Mouse (Mus musculus): Measurements from ENCODE around the gene Nfe2. TPM values are rescaled to one million over a fixed set of nuclear protein-coding genes. Genes with fewer than 3 reads are reported as not detected.
A peak's percentile ranks its signal among the peaks of the same experiment; 100 is the strongest.
"Not testable (repeated sequence)": the region's sequence is repeated elsewhere in the genome, so short reads cannot be mapped to it uniquely, and the experiment has no call there.

Gene Nfe2
- polyA plus RNA-seq, 1 experiment from 2014 or later = 3.4 TPM

DNA sequence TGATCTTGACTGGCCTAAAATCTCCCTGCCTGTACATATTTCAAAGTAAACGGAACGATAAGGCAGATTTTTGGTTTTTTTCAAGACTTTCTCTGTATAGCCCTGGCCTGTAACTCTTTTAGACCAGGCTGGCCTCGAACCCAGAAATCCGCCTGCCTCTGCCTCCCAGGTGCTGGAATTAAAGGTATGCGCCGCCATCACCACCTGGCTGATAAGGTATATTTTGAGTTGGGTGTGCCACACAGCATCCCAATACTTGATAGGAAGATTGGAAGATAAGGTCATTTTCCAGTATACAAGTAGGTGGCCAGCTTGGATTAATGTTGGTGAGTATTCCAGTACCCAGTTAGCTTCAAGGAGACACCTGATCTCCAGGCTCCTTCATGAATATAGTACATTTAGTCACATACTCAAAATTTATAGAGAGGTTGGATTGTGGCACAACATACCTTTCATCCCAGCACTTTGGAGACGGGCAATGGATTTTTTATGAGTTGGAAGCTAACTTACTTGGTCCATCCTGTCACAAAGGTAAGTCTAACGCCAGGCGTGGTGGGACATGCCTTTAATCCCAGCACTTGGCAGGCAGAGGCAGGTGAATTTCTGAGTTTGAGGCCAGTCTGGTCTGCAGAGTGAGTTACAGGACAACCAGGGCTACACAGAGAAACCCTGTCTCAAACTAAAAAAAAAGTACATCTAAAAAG lies 11.0 kb downstream of the Nfe2 start:
- H3K4me3 ChIP-seq (replicated peaks) = no peak overlapping the region
- WGBS = 92% methylated on average over 9 of the region's 9 CpGs
- H3K27me3 ChIP-seq = no peaks in the 10 kb centered on the region
- H3K9me3 ChIP-seq = no peaks in the 10 kb centered on the region
- H3K4me2 ChIP-seq = no peak overlapping the region
- ATAC-seq (ENCODE audit: low FRiP score) = no peak
- H3K36me3 ChIP-seq (replicated peaks) = peaks cover 63% of the 10 kb centered on the region
- H3K4me1 ChIP-seq = peaks cover 32% of the 10 kb centered on the region
- no peak overlapping the region for H3K27ac ChIP-seq
- no peak overlapping the region for H3K9ac ChIP-seq

DNA sequence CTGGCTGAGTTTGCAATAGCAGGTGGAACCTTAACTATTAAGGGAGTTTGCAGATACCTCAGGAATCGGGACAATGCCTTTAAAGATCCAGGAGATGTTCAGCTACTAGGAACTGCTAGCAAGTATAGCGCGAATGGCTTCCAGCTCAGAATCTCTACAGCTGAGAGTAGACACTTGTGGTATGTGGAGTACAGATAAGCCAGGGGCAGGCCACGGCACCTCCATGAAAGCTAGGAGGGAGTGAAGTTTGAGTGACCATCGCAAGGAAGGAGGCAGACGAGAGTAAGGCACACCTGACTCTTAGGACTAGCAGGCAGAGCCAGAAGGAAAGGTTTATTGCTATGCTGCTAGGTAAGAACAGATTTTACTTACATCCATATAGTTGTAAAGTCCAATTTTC lies 12.6 kb downstream of the Nfe2 start:
- no peak overlapping the region for H3K27ac ChIP-seq
- no peaks in the 10 kb centered on the region for H3K27me3 ChIP-seq
- H3K36me3 ChIP-seq (replicated peaks) = peaks cover 73% of the 10 kb centered on the region
- H3K9ac ChIP-seq = 0 out of 2 replicates have a peak overlapping the region, but pooled peaks have one; percentile 1
- H3K4me2 ChIP-seq = no peak overlapping the region
- H3K4me1 ChIP-seq = peaks cover 39% of the 10 kb centered on the region
- H3K9me3 ChIP-seq = no peaks in the 10 kb centered on the region
- WGBS = 80% methylated on average over 6 of the region's 6 CpGs
- H3K4me3 ChIP-seq (replicated peaks) = no peak overlapping the region
- ATAC-seq (ENCODE audit: low FRiP score) = no peak

DNA sequence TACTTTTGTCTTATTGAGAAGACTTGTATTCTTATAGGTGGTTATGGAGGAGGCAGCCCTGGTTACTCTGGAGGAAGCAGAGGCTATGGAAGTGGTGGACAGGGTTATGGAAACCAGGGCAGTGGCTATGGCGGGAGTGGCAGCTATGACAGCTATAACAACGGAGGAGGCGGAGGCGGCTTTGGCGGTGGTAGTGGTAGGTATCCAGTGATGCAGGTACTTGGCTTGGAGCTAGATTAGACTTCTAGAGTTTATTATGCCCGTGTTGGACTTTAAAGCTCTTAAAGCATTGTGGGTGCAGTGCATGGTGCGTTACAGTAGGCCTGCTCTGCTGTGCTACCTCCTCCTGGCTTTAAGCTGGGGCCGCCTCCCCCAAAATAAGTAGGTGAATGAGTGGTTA lies 15.3 kb downstream of the Nfe2 start:
- H3K9me3 ChIP-seq = no peaks in the 10 kb centered on the region
- peak overlapping the region; percentile 78 for H3K9ac ChIP-seq
- no peak for ATAC-seq (ENCODE audit: low FRiP score)
- 0 out of 2 replicates have a peak overlapping the region, but pooled peaks have one; percentile 31 for H3K27ac ChIP-seq
- H3K4me2 ChIP-seq = peak overlapping the region; percentile 92
- peak overlapping the region; percentile 62 for H3K4me3 ChIP-seq (replicated peaks)
- H3K36me3 ChIP-seq (replicated peaks) = peaks cover 57% of the 10 kb centered on the region
- WGBS = 80% methylated on average over 8 of the region's 8 CpGs
- H3K4me1 ChIP-seq = peaks cover 43% of the 10 kb centered on the region
- H3K27me3 ChIP-seq = no peaks in the 10 kb centered on the region

GRCm38 (mm10) chr15:103241071-103242018 lies 16.9 kb downstream of the Nfe2 start:
- WGBS = 11% methylated on average over 12 of the region's 12 CpGs
- H3K9me3 ChIP-seq; H3K27me3 ChIP-seq; ATAC-seq (ENCODE audit: low FRiP score): not testable (repeated sequence)
- H3K9ac ChIP-seq = peak overlapping the region; percentile 78
- peak overlapping the region; percentile 92 for H3K4me2 ChIP-seq
- H3K36me3 ChIP-seq (replicated peaks) = peaks cover 42% of the 10 kb centered on the region
- H3K4me1 ChIP-seq = peaks cover 47% of the 10 kb centered on the region
- peak overlapping the region; percentile 96 for H3K27ac ChIP-seq
- H3K4me3 ChIP-seq (replicated peaks) = peak overlapping the region; percentile 62

DNA sequence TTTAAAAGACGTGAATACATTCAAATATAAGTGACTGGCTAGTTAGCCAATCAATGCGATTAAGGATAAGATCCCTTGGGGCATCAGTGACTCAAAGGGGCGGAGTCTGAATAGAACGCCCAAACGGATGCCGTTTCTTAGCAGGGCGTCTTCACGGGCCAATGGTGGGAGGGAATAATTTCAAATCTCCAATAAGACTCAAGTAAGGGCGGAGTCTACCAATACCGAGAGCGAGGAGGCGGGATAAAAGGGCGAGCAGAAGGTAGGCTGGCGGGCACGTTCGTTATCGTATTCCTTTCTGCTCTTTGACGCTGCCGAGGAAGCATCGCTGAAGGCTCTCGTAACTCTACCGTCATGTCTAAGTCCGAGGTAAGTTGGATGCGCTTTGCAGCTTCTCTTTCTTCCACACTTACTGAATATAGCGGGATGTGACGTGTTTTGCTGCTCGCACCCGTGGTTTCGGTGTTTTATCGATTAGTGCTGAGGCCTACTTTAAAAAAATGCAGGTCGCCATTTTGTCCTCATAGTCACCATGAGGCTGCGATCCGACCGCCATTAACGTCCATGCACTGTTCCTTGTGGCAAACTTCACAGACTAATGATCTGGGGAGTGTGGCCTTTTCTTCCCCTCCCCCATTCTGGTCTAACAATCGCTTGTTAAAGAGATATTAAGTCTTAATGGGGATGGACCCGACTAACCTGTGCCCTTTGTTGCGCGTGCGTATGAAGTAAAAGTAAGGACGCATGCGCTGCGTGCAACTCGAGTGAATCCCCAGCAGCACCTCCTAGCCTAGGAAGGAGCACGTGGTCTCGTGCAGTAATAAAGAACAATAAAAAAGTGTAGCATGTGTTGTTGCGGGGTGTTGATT lies 17.8 kb downstream of the Nfe2 start, which contains the start of gene Hnrnpa1:
Gene Hnrnpa1, plus strand, starts transcription at position 273 of the 869 bp plus-strand sequence.
- under 1% methylated on average over 47 of the region's 47 CpGs for WGBS
- H3K4me2 ChIP-seq = peak within 1 kb of the TSS; percentile 92
- H3K27me3 ChIP-seq = no peaks in the 10 kb centered on the region
- peak; percentile 91 for ATAC-seq (ENCODE audit: low FRiP score)
- peaks cover 41% of the 10 kb centered on the region for H3K36me3 ChIP-seq (replicated peaks)
- H3K9me3 ChIP-seq = no peaks in the 10 kb centered on the region
- H3K9ac ChIP-seq = peak within 1 kb of the TSS; percentile 78
- peak within 1 kb of the TSS; percentile 96 for H3K27ac ChIP-seq
- peaks cover 44% of the 10 kb centered on the region for H3K4me1 ChIP-seq
- peak within 1 kb of the TSS; percentile 62 for H3K4me3 ChIP-seq (replicated peaks)

GRCm38 (mm10) chr15:103239685-103240159 lies 18.5 kb downstream of the Nfe2 start, which contains the start of gene Cbx5:
Gene Cbx5 (minus strand): TSS chr15:103239816.
- Histone ChIP-seq H3K9me3 (no peaks in the 10 kb centered on the region), H3K9ac (peak within 1 kb of the TSS; percentile 78), H3K27me3 (no peaks in the 10 kb centered on the region), H3K4me3 (replicated peaks) (peak within 1 kb of the TSS; percentile 62), H3K4me2 (peak within 1 kb of the TSS; percentile 92), H3K4me1 (peaks cover 39% of the 10 kb centered on the region), H3K27ac (peak within 1 kb of the TSS; percentile 96), H3K36me3 (replicated peaks) (peaks cover 43% of the 10 kb centered on the region)
- peak; percentile 92 for ATAC-seq (ENCODE audit: low FRiP score)
- WGBS = under 1% methylated on average over 39 of the region's 39 CpGs

DNA sequence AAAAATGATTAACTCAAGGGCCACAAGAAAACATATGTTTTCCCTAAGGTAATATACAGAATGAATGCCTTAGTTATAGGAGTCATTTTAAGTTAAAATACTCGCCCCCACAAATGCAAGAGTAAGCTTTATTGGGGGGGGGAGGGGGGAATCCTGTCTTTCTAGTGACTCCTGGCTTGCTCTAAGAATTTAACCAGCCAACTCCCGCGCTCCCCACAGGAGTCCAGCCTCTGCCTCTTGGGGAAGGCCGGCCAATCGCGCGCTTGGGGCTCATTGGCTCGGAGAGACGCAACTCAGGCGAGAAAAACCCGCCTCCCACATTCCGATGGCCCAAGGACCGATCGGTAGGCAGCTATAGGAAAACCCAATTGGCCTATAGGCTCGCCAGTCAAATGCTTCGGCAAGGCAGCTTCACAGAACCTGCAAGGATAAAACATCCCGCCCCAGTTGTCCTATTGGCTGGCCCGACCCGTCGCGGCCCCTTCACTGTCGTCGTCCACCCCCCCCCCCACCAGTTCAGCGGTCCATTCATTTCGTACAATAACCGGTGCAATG lies 19.0 kb downstream of the Nfe2 start:
- under 1% methylated on average over 26 of the region's 26 CpGs for WGBS

DNA sequence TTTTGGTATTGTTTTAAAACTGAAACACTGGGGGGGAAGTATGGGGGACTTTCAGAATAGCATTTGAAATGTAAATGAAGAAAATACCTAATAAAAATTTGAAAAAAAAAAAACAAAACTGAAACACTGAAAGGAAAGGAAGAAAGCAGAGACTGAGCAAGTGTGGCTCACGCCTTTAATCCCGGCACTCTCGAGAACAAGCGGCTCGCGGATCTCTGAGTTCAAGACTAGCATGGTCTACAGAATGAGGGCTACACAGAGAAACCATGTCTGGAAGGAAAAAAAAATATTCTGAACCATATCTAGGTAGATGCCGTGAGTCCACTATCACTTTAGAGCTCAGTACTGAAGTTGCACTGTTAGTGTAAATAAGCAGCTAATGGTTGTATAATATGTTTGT lies 20.9 kb downstream of the Nfe2 start:
- H3K36me3 ChIP-seq (replicated peaks) = peaks cover 29% of the 10 kb centered on the region
- H3K27ac ChIP-seq = no peak overlapping the region
- H3K9me3 ChIP-seq = no peaks in the 10 kb centered on the region
- peaks cover 21% of the 10 kb centered on the region for H3K4me1 ChIP-seq
- H3K4me3 ChIP-seq (replicated peaks) = no peak overlapping the region
- H3K27me3 ChIP-seq = no peaks in the 10 kb centered on the region
- 94% methylated on average over 7 of the region's 7 CpGs for WGBS
- H3K4me2 ChIP-seq = peak overlapping the region; percentile 27; the same call in 1 of the 2 replicates
- no peak overlapping the region for H3K9ac ChIP-seq
- no peak for ATAC-seq (ENCODE audit: low FRiP score)

More for the DNA sequence above, 19.0 kb downstream of the Nfe2 start:
- no peaks in the 10 kb centered on the region for H3K27me3 ChIP-seq
- H3K36me3 ChIP-seq (replicated peaks) = peaks cover 47% of the 10 kb centered on the region
- peaks cover 39% of the 10 kb centered on the region for H3K4me1 ChIP-seq
- peak; percentile 89 for ATAC-seq (ENCODE audit: low FRiP score)
- peak overlapping the region; percentile 62 for H3K4me3 ChIP-seq (replicated peaks)
- H3K9ac ChIP-seq = peak overlapping the region; percentile 60
- peak overlapping the region; percentile 67 for H3K4me2 ChIP-seq
- no peaks in the 10 kb centered on the region for H3K9me3 ChIP-seq
- peak overlapping the region; percentile 96 for H3K27ac ChIP-seq

DNA sequence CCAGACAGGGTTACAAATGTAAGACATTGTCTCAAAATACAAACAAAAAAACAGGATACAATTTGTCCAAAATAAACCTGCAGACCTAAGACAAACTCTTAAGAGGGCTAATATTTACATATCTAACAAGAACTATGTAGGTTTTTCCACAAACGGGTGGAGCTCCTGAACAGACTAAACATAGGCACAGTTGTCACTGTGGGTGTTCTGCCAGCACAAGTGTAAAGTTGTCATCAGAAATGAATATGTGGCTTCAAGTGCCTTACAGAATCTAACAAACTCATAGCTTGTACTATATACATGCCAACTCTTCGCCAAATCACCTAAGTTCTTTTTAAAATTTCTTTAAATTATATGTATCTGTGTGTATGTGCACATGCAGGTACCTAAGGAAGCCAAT lies 25.1 kb downstream of the Nfe2 start:
- H3K27ac ChIP-seq = no peak overlapping the region
- no peak overlapping the region for H3K9ac ChIP-seq
- H3K4me1 ChIP-seq = peaks cover 7% of the 10 kb centered on the region
- H3K36me3 ChIP-seq (replicated peaks) = peaks cover 19% of the 10 kb centered on the region
- no peaks in the 10 kb centered on the region for H3K27me3 ChIP-seq
- no peaks in the 10 kb centered on the region for H3K9me3 ChIP-seq
- H3K4me3 ChIP-seq (replicated peaks) = no peak overlapping the region
- ATAC-seq (ENCODE audit: low FRiP score) = no peak
- no peak overlapping the region for H3K4me2 ChIP-seq
- 89% methylated on average over 2 of the region's 2 CpGs for WGBS

GRCm38 (mm10) chr15:103228904-103229303 lies 29.3 kb downstream of the Nfe2 start:
- Histone ChIP-seq H3K4me3 (replicated peaks) (no peak overlapping the region), H3K9ac (no peak overlapping the region), H3K9me3 (no peaks in the 10 kb centered on the region), H3K36me3 (replicated peaks) (no peaks in the 10 kb centered on the region), H3K27ac (no peak overlapping the region), H3K4me2 (no peak overlapping the region), H3K27me3 (no peaks in the 10 kb centered on the region), H3K4me1 (peaks cover 6% of the 10 kb centered on the region; the same call in 1 of the 2 replicates)
- ATAC-seq (ENCODE audit: low FRiP score) = no peak
- WGBS = 67% methylated on average over 2 of the region's 2 CpGs

- H3K9me3 ChIP-seq = no peaks in the 10 kb centered on the region
- peaks cover 6% of the 10 kb centered on the region; the same call in 1 of the 2 replicates for H3K4me1 ChIP-seq
- 86% methylated on average over 2 of the region's 2 CpGs for WGBS
- no peak for ATAC-seq (ENCODE audit: low FRiP score)
- H3K4me3 ChIP-seq (replicated peaks) = no peak overlapping the region
- no peak overlapping the region for H3K4me2 ChIP-seq
- H3K27me3 ChIP-seq = no peaks in the 10 kb centered on the region
- no peak overlapping the region for H3K27ac ChIP-seq
- H3K9ac ChIP-seq = no peak overlapping the region
- H3K36me3 ChIP-seq (replicated peaks) = 0 out of 2 replicates have a peak, but pooled peaks cover 4% of the 10 kb centered on the region
Measured at GRCm38 (mm10) chr15:103227572-103227971, 30.6 kb downstream of the Nfe2 start.
